Mouse (Mus musculus): Measurements from ENCODE around the gene Camsap2. TPM values are rescaled to one million over a fixed set of nuclear protein-coding genes. Genes with fewer than 3 reads are reported as not detected.
A peak's percentile ranks its signal among the peaks of the same experiment; 100 is the strongest.

The Camsap2 gene
- polyA plus RNA-seq, 1 experiment from 2014 or later = 11.1 TPM

DNA sequence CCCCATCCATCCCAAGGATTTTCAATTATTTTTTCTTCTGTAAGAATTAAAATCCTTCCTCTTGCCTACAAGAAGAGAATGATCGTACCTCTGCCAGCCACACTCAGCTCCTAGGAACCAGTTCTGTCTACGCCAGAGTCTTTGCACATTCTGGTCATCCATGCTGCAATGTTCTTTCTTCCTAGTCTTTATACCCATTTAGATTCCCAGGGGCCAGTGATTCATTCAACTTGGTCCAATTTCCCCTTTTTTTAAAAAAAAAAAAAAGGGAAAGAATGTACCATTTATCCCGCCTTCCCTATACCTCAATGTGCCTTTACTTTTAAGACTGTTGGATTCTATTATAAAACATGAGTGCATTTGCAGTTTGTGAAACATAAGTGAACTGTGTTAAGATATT, 12.4 kb downstream of the Camsap2 start:
- 92% methylated on average over 3 of the region's 3 CpGs for WGBS

DNA sequence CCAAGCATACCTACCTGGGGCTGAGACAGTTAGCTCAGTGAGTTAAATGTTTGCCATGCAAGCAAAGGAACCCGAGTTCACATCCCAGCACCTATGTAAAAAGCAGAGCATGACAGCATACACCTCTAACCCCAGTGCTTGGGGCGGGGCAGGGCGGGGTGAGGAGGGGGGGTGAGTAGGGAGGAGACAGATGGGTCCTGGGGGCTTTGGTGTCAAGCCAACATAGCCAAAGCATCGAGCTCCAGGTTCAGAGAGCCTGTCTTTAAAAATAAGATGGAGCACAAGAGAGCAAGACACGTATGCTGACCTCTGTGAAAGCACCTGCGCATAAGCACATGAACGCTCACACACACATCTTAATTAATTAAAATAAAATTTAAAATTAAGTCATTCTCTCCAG, 12.8 kb downstream of the Camsap2 start:
- peaks cover 50% of the 10 kb centered on the region for H3K36me3 ChIP-seq
- no peak for DNase-seq (ENCODE audit: low spot score)
- no peaks in the 10 kb centered on the region for H3K27me3 ChIP-seq (ENCODE audit: low read depth, poor library complexity, severe bottlenecking)
- H3K27ac ChIP-seq (replicated peaks) = no peak overlapping the region
- 0 out of 2 replicates have a peak, but pooled peaks cover 6% of the 10 kb centered on the region for H3K4me1 ChIP-seq
- H3K9me3 ChIP-seq (replicated peaks) = no peaks in the 10 kb centered on the region
- no peak overlapping the region for H3K4me3 ChIP-seq
- 91% methylated on average over 7 of the region's 7 CpGs for WGBS

More for the DNA sequence above, 12.4 kb downstream of the Camsap2 start:
- H3K9me3 ChIP-seq (replicated peaks) = no peaks in the 10 kb centered on the region
- 0 out of 2 replicates have a peak, but pooled peaks cover 6% of the 10 kb centered on the region for H3K4me1 ChIP-seq
- H3K27ac ChIP-seq (replicated peaks) = no peak overlapping the region
- DNase-seq (ENCODE audit: low spot score) = no peak
- H3K27me3 ChIP-seq (ENCODE audit: low read depth, poor library complexity, severe bottlenecking) = no peaks in the 10 kb centered on the region
- no peak overlapping the region for H3K4me3 ChIP-seq
- peaks cover 46% of the 10 kb centered on the region for H3K36me3 ChIP-seq

DNA sequence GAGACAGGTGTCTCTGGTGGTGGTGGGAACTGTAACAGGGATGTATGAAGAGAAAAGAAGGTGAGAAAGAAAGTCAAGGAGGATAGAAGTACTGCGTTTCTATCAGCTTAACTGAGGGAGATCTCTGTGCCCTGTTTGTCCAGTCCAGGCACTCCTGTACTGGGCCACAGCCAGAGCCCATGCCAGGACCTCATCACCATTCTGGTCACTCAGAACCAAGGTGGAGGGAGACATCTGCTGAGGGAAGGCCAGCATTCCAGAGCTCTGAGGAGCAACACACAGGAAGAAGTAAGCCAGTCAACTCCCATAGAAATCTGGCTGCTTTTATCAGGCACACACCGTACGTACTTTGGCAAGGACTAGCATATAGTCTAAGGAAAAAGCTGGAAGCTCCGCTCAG, 14.1 kb downstream of the Camsap2 start:
- 0 out of 2 replicates have a peak, but pooled peaks cover 6% of the 10 kb centered on the region for H3K4me1 ChIP-seq
- no peaks in the 10 kb centered on the region for H3K9me3 ChIP-seq (replicated peaks)
- no peaks in the 10 kb centered on the region for H3K27me3 ChIP-seq (ENCODE audit: low read depth, poor library complexity, severe bottlenecking)
- no peak for DNase-seq (ENCODE audit: low spot score)
- 96% methylated on average over 4 of the region's 4 CpGs for WGBS
- H3K4me3 ChIP-seq = no peak overlapping the region
- peaks cover 55% of the 10 kb centered on the region for H3K36me3 ChIP-seq
- no peak overlapping the region for H3K27ac ChIP-seq (replicated peaks)

DNA sequence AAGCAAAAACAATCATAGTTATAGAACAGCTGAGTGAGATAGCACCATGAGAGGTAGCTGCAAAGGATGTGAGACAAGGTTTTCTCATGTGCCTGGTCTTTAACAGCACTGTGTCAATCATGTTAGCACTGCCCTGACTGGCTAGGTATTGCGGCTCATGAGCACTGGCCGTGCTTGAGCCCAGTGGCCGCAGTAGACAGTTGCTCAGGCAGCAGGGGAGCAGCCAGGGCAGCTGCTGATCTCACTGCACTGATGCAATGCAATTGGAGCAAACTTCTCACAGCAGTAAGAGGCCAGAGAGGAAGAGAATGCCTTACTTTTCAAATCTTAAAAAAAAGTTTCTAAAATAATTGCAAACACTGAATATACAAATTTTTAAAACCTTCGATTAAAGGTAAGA, 16.5 kb downstream of the Camsap2 start:
- peaks cover 12% of the 10 kb centered on the region for H3K4me1 ChIP-seq
- no peaks in the 10 kb centered on the region for H3K27me3 ChIP-seq (ENCODE audit: low read depth, poor library complexity, severe bottlenecking)
- H3K9me3 ChIP-seq (replicated peaks) = no peaks in the 10 kb centered on the region
- no peak overlapping the region for H3K27ac ChIP-seq (replicated peaks)
- peaks cover 48% of the 10 kb centered on the region for H3K36me3 ChIP-seq
- DNase-seq (ENCODE audit: low spot score) = no peak
- H3K4me3 ChIP-seq = no peak overlapping the region
- 94% methylated on average over 4 of the region's 4 CpGs for WGBS

DNA sequence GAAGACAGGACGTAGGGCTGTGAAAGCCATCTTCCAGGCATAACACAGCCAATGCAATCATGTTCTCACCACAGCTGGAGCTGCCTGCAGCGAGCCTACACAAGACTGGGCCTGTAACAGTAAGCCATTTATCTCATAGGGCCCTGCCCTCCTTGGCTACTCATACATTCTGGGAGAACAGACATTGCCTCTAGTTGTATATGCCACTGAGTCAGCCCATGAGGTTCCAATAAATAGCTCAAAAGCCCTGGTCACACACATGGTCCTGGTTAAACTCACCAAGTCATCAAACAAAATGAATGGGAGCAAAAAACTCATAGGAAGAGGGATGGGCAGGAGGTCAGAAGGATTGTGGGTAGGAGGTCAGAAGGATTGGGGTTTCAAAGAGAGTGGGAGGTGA, 17.3 kb downstream of the Camsap2 start:
- no peaks in the 10 kb centered on the region for H3K27me3 ChIP-seq (ENCODE audit: low read depth, poor library complexity, severe bottlenecking)
- 83% methylated on average over 2 of the region's 2 CpGs for WGBS
- no peak overlapping the region for H3K4me3 ChIP-seq
- DNase-seq (ENCODE audit: low spot score) = no peak
- no peak overlapping the region for H3K27ac ChIP-seq (replicated peaks)
- peaks cover 56% of the 10 kb centered on the region for H3K36me3 ChIP-seq
- H3K4me1 ChIP-seq = peaks cover 7% of the 10 kb centered on the region
- no peaks in the 10 kb centered on the region for H3K9me3 ChIP-seq (replicated peaks)

DNA sequence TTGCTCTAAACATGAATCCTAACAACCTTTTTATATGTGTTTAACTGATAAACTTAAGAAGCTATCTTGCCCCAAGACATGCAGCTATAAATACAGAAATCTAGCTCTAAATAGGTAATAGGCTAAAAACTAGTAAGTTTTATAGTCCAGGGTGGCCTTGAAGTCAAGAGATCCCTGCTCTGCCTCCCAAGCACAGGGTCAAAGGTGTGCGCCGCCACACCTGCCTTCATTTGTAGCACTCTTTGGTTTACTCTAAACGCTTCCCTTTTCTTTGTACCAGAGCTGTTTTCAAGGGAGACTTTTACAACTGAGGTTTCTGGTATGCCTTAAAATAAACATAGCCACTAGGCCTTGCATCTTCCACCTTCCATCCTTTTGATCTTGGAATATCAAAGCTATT, 18.3 kb downstream of the Camsap2 start:
- Histone ChIP-seq H3K4me1 (peaks cover 7% of the 10 kb centered on the region), H3K27ac (replicated peaks) (no peak overlapping the region), H3K36me3 (peaks cover 62% of the 10 kb centered on the region), H3K27me3 (ENCODE audit: low read depth, poor library complexity, severe bottlenecking) (no peaks in the 10 kb centered on the region), H3K4me3 (no peak overlapping the region), H3K9me3 (replicated peaks) (no peaks in the 10 kb centered on the region)
- DNase-seq (ENCODE audit: low spot score) = no peak
- 96% methylated on average over 3 of the region's 3 CpGs for WGBS

DNA sequence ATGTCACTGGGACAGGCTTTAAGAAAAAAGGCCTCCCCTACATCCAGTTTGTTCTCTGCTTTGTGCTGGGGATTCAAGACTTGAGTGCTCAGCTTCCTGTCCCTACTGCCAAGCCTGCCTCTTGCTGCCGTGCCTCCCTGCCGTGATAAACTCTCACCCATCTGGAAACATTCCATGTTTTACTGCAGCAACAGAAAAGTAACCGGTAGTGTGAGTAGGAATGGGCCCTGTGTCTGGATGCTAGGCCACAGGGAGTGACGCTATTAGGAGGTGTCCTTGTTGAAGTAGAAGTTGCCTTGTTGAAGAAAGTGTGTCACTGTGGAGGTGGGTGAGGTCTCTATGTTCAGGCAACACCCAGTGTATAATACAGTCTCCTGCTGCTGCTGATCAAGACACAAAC, 20.0 kb downstream of the Camsap2 start:
- H3K9me3 ChIP-seq (replicated peaks) = no peaks in the 10 kb centered on the region
- 0 out of 2 replicates have a peak overlapping the region, but pooled peaks have one; percentile 23 for H3K27ac ChIP-seq (replicated peaks)
- no peaks in the 10 kb centered on the region for H3K27me3 ChIP-seq (ENCODE audit: low read depth, poor library complexity, severe bottlenecking)
- WGBS = 67% methylated on average over 4 of the region's 4 CpGs
- H3K36me3 ChIP-seq = peaks cover 66% of the 10 kb centered on the region
- H3K4me3 ChIP-seq = no peak overlapping the region
- no peak for DNase-seq (ENCODE audit: low spot score)
- peaks cover 7% of the 10 kb centered on the region for H3K4me1 ChIP-seq

DNA sequence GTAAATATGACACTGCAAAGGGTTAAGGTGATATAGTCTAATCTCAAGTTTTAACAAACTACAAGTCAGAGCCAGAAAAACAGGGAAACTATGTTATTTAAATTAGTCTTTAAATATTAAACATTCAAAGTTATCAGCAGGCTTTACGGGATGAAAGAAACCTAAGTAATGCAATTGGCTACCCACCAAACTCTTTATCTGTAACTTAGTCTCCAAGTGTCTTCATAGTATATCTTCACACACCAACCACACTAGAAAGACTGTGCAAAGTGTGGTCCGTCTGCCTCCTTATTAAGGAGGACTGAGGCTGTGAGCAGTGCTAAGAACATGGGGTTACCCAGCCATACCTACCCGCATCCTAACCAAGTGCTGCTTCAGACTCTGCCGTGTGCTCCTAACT, 23.6 kb downstream of the Camsap2 start:
- no peak overlapping the region for H3K27ac ChIP-seq (replicated peaks)
- H3K36me3 ChIP-seq = peaks cover 41% of the 10 kb centered on the region
- H3K27me3 ChIP-seq (ENCODE audit: low read depth, poor library complexity, severe bottlenecking) = no peaks in the 10 kb centered on the region
- WGBS = 95% methylated on average over 4 of the region's 4 CpGs
- peaks cover 7% of the 10 kb centered on the region for H3K4me1 ChIP-seq
- no peak for DNase-seq (ENCODE audit: low spot score)
- H3K9me3 ChIP-seq (replicated peaks) = no peaks in the 10 kb centered on the region
- H3K4me3 ChIP-seq = no peak overlapping the region

DNA sequence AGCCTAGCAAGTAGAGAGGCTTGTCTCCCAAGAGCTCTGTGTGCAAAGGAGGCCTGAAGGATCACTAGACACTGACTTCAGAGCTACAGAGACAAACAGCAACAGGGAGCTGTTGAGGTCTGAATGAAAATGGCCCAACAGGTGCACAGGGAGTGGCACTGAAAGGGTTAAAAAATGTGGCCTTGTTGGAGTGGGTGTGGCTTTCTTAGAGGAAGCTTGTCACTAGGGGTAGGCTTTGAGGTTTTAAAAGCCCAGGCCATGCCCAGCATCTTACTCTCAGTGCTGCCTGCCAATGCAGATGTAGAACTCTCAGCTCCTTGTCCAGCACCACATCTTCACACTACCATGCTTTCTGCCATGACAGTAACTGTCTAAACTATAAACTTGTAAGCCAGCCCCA, 29.6 kb downstream of the Camsap2 start:
- Histone ChIP-seq H3K27me3 (ENCODE audit: low read depth, poor library complexity, severe bottlenecking) (no peaks in the 10 kb centered on the region), H3K9me3 (replicated peaks) (no peaks in the 10 kb centered on the region), H3K4me3 (no peak overlapping the region), H3K27ac (replicated peaks) (no peak overlapping the region), H3K4me1 (no peaks in the 10 kb centered on the region), H3K36me3 (peaks cover 18% of the 10 kb centered on the region)
- no peak for DNase-seq (ENCODE audit: low spot score)

DNA sequence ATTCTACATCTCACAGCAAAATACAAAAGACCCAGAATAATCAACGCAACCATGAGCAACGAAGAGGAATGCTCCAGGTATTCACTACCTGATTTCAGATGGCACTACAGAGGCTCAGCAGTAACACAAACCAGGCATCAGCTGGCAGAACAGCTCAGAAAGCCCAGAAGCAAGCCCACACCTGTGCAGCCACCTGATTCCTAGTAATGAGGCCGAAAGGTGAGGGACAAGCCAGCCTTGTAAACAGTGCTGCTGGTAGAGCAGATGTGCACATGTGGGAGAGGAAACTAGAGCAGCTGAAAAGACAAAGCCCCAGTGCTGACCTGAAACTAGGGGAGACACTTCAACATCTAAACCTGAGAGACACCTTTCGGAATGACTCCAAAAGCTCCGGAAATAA, 36.7 kb downstream of the Camsap2 start:
- Histone ChIP-seq H3K27ac (replicated peaks) (no peak overlapping the region), H3K4me1 (no peaks in the 10 kb centered on the region), H3K27me3 (ENCODE audit: low read depth, poor library complexity, severe bottlenecking) (no peaks in the 10 kb centered on the region), H3K36me3 (0 out of 2 replicates have a peak, but pooled peaks cover 5% of the 10 kb centered on the region), H3K4me3 (no peak overlapping the region), H3K9me3 (replicated peaks) (no peaks in the 10 kb centered on the region)
- 95% methylated on average over 5 of the region's 5 CpGs for WGBS
- DNase-seq (ENCODE audit: low spot score) = no peak

DNA sequence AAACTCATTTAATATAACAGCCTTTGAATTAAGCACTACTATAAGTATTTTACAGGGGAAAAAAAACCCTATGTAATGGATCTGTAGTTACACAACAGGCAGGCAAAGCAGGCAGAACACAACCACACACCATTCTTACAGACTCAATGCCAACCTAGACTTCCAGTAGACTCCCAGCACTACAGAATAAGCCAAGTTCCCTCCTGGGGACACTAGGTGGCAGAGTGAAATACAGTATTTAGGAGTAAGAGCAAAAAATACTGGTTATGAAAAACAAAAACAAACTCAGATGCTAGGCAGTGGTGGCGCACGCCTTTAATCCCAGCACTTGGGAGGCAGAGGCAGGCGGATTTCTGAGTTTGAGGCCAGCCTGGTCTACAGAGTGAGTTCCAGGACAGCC, 39.5 kb downstream of the Camsap2 start:
- DNase-seq (ENCODE audit: low spot score) = no peak

DNA sequence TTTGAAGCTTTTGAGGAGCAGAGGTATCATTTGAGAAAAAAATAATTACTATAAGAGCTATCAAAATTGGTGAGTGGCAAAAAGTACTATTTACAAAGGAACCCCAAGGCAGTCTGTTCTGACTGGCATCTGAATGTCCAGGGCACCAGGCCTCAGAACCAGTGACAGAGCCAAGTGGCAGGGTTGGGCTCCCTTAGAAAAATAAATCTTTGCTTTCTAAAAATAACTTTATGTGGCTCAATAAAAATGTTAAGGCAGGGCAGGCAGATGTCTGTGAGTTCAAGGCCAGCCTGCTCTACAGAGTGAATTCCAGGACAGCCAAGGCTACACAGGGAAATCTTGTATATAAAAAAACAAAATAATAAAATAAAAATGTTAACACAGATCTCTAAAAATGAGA, 51.9 kb downstream of the Camsap2 start:
- no peak overlapping the region for H3K27ac ChIP-seq (replicated peaks)
- no peaks in the 10 kb centered on the region for H3K9me3 ChIP-seq (replicated peaks)
- H3K4me1 ChIP-seq = 0 out of 2 replicates have a peak, but pooled peaks cover 4% of the 10 kb centered on the region
- no peak overlapping the region for H3K4me3 ChIP-seq
- no peak for DNase-seq (ENCODE audit: low spot score)
- H3K27me3 ChIP-seq (ENCODE audit: low read depth, poor library complexity, severe bottlenecking) = no peaks in the 10 kb centered on the region
- peaks cover 36% of the 10 kb centered on the region for H3K36me3 ChIP-seq

More for the DNA sequence above, 39.5 kb downstream of the Camsap2 start:
- no peak overlapping the region for H3K27ac ChIP-seq (replicated peaks)
- no peak overlapping the region for H3K4me3 ChIP-seq
- 89% methylated on average over 3 of the region's 3 CpGs for WGBS
- no peaks in the 10 kb centered on the region for H3K9me3 ChIP-seq (replicated peaks)
- H3K36me3 ChIP-seq = peaks cover 16% of the 10 kb centered on the region
- H3K27me3 ChIP-seq (ENCODE audit: low read depth, poor library complexity, severe bottlenecking) = no peaks in the 10 kb centered on the region
- no peaks in the 10 kb centered on the region for H3K4me1 ChIP-seq

DNA sequence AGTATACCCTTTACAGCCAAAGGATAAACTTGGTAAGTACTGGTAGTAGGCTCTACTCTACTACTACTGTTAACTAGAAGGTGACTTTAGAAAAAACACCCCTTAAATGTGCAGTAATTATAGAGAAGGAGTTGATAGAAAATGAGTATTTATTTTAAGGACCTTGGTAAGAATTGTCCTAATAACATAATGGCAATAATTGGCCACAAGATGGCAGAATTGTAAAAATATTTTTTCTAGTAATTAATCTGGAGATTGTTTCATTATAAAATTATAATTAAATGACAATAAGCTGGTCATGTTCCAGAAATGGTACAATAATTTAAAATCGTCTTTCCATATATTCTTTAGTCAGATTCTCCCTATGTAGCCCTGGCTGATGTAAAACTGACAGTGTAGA, 56.1 kb downstream of the Camsap2 start:
- Histone ChIP-seq H3K36me3 (peaks cover 43% of the 10 kb centered on the region), H3K4me3 (no peak overlapping the region), H3K27me3 (ENCODE audit: low read depth, poor library complexity, severe bottlenecking) (no peaks in the 10 kb centered on the region), H3K27ac (replicated peaks) (no peak overlapping the region), H3K4me1 (no peaks in the 10 kb centered on the region), H3K9me3 (replicated peaks) (no peaks in the 10 kb centered on the region)
- 82% methylated on average over 1 of the region's 1 CpGs for WGBS
- no peak for DNase-seq (ENCODE audit: low spot score)

DNA sequence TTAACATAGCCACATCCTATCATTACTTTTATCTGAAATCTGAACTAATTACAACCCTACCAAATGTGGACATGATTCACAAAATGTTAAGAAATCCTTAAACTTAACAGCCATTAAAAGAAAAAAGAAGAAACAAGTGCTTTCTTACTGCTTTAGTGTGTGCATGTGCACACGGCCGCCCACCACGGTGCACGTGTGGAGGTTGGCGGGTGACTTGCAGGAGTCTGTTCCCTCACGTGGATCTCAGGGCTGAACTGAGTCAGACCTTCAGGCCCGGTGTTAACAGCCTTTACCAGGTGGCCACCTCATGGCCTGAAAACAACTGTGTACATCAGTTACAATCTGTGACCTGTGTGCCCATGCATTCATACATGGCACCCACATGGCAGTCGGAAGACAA, 68.5 kb downstream of the Camsap2 start:
- Histone ChIP-seq H3K27ac (replicated peaks) (no peak overlapping the region), H3K27me3 (ENCODE audit: low read depth, poor library complexity, severe bottlenecking) (no peaks in the 10 kb centered on the region), H3K4me3 (no peak overlapping the region), H3K9me3 (replicated peaks) (no peaks in the 10 kb centered on the region), H3K36me3 (peaks cover 100% of the 10 kb centered on the region), H3K4me1 (no peaks in the 10 kb centered on the region)
- WGBS = 93% methylated on average over 8 of the region's 8 CpGs
- DNase-seq (ENCODE audit: low spot score) = no peak

All from midbrain, embryonic 10.5 days (tissue).